Mouse (Mus musculus) kidney, postnatal 14 days (tissue): Measurements from ENCODE around the gene Ptpn5.

ENCODE experiments used
- DNase-seq: peaks from one replicate; pipeline ENCODE4 v3.0.0; 2022; ENCODE audit warnings: mixed read lengths

Gene Ptpn5

DNA sequence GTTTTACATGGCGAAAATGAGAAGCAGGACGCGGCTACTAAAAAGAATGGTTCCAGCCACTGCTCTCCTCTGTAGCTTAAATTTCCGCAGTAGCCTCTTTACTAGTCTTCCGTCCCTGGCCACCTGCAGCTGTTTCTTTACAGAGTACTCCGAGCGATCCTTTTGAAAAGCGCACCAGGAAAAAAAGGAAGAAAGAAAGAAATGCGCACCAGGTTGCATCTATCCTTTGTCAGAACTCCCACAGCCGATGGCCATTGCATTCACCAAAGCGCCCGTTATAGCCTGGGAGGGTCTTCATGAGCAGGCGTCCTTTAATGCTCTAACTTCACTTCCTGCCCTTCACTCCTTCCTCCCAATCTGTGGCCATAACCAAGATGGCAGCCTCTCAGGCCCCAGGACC lies at the start of gene Ptpn5:
TSS of gene Ptpn5 (minus strand) at position 354 of the 400 bp plus-strand sequence.
- no peak for DNase-seq

DNA sequence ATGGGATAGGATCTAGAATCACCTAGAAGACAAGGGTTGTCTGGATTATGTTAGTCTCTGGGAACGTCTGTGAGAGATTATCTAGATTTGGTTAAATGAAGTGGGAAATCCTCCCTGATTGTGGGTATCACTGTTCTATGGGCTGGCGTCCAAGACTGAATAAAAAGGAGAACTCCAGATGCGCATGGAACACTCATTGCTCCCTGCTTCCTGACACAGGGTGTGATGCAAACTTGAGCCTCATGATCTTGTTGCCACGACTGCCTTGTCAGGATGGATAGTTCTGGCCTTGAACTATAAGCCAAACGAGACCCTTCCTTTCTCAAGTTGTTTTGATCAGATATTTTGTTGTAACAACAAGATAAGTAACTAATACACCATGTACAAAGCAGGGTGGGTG lies 37.3 kb upstream of the Ptpn5 start:
- no peak for DNase-seq

DNA sequence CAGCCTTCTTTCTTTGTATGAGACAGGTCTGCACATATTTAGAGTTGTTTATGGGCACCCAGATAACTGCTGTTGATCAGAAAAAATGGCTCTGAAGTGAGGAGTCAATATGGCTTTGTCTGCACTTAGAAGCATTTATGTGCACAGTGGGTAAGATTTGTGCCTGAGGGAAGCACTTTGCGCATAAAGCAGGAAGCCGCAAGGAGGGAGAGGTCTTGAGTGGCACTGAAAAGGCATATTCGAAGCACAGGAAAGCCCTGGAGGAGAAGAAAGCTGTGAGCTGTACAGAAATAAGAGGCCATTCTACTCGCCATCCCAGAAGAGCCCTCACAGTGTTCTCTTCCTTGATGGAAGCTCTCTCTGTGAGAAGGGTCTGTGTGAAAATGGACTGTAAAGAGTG lies 31.5 kb upstream of the Ptpn5 start:
- DNase-seq = no peak

DNA sequence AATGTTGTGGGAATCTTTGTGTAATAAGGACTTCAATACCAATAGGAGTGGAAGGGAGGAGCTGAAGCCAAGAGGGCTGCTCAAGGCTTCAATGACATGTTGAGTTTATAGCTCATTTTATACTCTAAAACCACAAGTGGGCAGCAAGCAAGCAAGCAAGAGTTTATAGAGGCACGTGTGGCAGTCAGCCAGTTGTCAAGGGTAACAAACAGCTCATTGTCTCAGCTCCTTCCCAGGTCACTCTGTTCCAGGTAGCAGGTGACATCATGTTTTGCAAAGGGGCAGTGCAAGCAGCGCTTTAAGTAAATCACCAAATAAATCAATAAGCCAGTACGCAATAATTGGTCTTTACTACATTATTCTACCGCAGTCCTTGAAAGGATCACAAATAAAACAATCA lies 29.7 kb upstream of the Ptpn5 start:
- DNase-seq = no peak

DNA sequence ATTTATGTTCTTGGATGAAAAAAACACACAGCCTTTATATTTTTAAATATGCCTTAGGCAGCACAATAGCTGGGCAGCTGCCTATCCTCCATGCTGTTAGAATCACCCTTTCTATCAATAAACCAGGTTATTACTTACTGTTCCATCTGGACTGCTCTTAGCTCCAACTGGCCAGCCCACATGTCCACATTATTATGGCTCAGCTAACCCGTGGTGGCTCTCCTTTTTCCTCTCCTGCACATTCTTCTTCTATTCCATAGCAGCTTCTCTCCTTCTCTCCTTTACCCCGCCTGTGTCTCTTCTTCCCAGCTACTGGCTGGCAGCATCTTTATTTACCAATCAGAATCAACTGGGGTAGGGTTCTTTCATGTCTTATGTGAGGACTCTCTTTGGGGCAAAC lies 25.0 kb upstream of the Ptpn5 start:
- DNase-seq = no peak

DNA sequence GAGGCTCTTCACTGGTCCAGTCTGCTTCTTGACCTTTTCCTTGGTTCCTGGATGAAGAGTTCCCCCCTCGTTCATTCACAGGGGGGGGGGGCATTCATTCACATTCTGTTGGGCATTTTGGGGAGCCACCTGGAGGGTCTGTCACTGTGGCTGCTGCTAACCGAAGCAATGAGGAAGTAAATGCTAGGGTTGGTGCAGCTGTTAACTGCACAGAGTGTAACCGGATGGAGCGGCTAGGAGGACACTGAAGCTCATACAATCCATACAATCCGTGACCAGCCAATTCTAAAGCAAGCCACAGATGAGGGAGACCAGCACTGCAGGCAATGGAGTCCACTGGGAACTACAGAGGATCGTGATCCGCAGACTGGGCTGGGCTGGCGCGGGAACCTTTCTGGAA lies 24.3 kb upstream of the Ptpn5 start:
- no peak for DNase-seq

DNA sequence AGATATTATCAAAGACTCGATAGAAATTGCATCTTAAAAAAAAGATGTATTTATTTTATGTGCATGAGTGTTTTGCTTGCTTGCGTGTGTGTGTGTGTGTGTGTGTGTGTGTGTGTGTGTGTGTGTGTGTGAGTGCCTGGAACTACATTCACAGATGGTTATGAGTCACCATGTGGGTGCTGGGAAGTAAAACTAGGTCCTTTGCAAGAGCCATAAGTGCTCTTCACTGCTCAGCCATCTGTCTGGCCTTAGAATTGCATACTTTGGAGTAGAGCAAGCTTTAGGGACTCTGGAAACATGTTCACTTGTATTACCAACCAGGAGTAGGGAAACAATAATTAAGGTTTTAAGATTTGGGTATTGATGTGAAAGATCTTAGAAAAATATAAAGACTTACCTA lies 22.4 kb upstream of the Ptpn5 start:
- DNase-seq = no peak

DNA sequence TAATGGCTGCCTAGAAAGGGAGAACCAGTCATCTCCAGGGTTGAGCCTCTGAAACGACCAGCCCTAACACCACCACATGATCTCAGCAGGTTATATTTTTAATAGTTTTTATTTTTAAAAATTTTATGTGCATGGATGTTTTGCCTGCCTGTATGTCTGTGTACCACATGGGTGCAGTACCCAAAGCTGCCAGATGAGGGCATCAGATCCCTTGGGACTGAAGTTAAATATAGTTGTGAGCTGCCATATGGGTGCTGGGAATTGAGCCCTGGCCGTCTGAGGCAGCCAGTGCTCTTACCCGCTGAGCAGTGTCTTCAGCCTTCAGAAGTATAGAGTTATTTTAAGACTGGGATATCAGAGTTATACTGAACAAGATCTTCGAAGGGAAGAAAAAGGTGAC lies 21.9 kb upstream of the Ptpn5 start:
- DNase-seq = no peak

DNA sequence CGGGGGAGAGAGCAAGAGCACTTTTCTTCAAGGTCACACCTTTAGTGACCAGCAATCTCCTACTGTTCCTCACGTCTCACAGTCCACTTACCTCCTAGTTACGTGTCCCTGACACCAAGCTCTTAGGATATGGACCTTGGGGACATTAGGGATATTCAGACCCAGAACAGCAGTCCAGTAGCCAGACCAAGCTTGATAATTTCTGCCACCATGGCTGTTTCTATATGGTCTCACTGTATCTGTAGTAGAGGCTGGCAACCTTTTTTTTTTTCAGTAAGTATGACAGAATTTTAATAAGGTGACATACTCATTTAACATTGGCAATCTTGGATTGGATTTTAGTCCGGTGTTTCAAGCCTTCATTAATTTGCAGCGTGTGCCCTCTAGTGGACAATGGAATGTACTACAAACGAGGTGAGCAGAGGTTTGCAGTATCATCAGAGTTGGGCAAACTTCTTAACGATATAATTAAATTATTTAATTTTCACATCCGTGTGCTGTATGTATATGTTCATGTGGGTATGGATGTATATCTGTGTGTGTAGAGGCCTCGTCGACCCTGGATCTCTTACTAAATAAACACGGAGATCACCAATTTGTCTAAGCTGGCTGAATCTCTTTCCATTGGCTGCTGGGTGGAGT lies 17.1 kb upstream of the Ptpn5 start:
- peak; percentile 47 for DNase-seq

DNA sequence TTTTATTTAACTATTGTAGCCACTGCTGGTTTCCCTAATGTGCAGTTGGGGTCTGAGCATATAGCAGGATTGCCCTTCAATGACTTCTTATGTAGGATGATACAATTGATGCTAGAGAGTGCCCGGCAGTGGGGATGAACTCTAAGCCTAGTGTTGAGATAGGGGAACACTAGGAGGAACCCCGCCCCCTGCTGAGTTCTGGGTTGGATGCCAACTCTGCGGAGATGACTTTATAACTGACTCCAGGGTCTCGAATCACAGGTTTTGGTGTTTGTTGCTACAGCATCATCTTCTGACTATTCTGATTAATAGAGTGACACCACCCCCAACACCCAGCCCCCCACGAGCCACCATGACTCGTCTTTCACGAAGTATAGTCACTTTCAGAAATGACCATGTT lies 14.8 kb upstream of the Ptpn5 start:
- no peak for DNase-seq

DNA sequence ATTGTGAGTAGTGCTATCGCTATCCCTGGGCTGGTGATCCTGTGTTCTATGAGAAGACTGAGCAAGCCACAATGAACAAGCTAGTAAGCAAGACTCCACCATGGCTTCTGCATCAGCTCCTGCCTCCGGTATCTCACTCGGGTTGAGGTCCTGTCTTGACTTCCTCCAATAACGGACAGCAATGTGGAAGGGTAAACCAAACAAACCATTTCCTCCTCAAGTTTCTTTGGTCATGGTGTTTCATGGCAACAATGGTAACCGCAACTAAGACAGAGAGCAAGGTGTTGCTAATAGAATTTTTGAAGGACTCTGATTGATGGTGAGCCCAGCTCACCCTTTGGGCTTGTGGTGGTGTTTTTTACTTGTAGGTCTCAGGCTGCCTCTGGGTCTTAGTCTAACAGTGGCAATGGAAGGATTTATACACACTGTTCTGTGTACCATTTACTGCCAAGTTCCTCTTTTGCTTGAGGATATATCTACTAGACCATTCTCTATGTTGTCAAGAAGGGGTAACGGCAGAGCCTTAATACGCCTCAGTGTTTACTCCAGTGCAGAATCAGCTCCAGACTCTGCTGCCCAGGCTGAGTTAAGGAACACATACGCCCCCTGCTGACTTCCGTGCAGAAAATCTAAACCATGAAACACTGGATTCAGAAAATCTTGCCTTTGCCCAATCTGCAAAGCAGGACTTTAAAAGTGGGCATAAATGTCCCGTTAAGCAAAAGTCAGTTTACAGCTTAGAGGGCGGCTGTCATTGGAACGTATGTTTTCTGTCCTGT lies 12.7 kb upstream of the Ptpn5 start:
- peak; percentile 24 for DNase-seq

DNA sequence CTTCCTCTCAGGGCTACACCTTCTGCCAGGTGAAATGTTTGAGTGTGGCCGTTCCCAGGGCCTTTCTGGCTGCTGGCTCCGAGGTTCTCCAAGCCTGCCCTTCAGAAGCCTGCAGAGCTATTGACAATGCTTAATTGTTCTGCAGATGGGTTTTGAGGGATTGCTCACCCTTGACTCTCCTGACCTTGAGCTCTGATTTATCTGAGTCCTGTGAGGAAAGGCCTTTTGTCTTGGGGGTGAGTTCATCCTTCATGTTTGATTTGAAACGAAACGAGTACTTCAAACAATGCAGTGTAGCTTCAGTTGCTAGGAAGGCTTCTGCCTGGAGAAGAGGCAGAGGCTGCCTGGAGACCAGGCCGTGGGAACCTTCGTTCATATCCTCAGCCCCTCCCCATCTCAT lies 10.8 kb upstream of the Ptpn5 start:
- DNase-seq = no peak

DNA sequence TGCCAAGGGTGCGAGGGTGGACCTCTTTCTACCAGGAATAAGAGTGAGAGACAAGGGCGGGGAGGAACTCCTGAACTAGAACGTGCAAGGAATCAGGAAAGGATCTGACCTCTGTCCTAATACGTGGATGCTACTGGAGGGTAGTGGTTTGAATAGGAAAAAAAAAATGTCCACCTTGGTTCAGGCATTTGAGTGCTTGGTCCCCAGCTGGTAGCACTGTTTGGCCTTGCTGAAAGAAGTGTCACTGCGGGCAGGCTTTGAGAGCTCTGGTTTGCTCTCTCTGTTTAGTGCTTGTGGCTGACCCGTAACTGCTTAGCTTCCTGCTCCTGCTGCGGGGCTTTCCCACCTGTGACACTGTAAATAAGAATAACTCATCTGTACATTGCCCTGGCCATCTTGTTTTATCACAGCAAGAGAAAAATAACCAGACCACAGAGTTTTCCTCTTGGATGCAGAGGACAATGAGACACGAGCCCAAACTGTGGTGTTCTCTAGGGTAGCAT lies 6.4 kb upstream of the Ptpn5 start:
- no peak for DNase-seq

DNA sequence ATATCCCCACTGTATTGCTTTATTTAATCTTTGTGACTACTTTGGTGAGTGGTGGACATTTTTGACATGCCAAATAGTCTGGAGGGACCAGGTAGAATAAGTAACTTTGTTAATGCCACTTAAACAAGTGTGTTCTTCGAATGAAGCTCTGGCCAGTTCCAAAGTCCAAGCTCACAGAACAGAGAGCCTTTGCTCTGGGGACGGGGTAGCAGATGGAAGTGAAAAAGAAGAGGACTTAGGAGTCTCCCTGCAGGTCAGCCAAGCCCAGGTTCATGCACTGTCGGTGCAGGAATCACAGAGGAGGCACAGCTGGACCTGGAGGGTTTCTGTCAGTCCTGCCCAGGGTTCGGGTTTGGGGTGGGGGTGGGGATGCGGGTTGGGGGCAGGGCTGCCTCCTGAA lies 1.1 kb upstream of the Ptpn5 start:
- peak; percentile 28 for DNase-seq

DNA sequence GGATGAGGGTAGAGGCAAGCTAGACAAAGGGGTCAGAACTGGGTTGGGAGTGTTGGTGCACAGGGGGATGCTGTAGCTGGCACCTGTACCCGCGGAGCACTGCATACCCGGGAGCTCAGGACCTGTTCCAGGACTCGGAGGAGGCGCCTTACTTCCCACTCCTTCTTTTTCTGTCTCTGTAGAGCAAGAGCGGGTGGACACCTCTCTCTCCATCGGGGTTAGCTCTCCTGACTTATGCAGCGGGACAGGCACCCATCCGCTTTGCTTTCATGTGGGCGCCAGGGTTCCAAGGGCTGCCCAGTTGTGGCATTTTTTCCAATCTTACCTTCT lies 588 bp downstream of the Ptpn5 start:
- no peak for DNase-seq

DNA sequence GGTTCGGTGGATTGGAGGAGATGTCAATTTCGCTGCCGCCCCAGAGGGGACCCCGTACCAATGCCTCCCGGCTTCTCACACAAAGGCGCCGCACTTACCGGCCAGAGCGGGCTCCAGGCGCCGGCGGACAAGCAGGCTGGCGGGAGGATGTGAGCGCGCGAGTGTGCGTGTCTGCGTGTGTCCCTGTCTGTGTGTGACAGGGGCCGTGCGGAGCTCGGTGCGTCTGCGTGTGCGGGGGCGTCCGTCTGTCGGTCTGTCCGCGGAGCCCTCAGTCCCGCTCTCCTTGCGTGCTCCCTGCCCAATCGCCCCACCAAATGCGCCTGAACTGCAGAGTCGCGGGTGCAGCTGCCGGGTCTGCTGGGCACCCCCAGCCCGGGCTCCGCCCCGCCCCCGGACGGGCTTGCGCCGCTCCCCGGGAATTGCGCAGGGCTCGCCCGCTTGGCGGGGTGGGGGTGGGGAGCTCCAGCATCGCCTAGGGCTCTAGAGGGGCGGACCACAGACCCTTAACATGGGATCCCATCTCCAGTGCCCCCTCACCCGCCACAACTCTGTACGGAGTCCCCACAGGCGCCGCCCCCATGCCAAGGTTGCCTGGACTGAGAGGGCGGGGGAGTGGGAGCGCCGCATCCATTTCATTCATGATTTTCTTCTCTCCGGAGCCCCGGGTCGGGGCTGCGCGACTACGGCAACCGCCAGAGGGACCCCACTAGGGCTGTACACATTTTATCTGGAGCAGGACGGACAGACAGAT lies 1.1 kb downstream of the Ptpn5 start:
- peak; percentile 12 for DNase-seq

DNA sequence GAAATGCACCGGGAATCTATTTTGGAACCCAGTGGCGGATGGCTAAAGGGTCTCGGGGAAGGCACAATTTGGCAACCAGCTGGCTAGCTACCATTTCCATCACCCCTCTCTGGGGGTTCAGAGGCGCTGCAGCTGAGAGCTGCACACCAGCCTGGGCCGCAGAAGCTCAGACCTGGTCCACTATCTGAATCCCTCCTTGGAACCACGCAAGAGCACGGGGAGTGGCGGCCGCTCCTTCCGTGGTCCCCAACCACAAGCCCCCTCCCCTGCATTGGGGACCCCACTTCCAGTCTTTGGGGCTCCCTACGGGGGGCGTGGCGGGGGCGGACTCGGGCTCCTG lies 1.7 kb downstream of the Ptpn5 start:
- DNase-seq = no peak

DNA sequence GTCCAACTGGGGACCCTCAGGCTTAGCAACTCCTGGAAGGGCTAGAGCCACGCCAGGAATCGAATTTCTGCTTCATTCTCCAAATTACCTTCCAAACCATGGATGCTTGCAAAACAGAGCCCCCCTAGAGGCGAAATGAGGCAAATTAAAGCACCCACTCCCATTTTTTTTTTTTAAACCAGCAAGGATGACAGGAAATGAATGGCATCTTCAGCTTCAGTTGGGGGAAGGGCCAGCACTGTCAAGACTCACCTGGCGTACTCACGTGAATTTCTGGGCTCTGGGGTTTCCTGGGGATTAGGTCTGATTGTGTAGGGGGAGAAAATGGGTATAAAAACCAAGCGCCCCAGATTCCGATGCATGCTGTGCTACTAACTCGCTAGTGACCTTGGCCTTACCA lies 2.2 kb downstream of the Ptpn5 start:
- no peak for DNase-seq

DNA sequence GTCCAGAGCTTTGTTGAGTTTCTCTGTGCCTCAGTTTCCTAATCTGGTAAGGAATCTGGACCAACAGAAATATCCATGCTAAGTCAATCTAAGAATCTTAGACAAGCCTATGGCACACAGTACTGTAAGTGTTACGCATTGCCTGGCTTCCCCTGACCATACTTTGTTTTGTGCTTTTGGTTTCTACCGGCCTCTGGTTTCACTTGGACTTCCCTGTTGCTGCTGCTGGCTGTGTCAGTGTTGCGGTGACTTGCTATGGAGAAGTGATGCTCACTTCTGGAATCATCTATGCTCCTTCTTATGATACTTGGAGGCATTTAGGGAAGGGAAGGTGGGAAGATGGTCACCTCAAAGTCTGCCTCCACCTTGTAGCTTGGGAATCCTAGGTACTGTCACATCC lies 11.5 kb downstream of the Ptpn5 start:
- DNase-seq = no peak

DNA sequence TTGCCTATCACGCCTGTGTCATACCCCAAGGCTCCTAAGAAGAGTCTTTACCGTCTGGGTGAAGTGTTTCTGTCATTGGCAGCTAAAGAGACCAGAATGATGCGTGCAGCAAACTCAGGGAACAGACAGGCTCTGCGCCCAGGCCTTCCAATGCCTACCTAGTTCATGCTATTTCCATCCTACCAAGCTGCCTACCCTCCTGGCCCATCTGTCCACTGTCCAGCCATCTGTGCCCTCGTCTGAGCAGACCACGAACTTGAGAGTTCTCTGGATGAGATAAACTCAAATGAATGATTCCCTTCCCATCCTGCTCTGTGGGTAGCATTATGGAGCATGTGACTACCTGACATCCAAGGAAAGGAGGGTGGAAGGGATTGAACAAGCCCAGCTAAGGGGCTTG lies 16.8 kb downstream of the Ptpn5 start:
- DNase-seq = no peak

DNA sequence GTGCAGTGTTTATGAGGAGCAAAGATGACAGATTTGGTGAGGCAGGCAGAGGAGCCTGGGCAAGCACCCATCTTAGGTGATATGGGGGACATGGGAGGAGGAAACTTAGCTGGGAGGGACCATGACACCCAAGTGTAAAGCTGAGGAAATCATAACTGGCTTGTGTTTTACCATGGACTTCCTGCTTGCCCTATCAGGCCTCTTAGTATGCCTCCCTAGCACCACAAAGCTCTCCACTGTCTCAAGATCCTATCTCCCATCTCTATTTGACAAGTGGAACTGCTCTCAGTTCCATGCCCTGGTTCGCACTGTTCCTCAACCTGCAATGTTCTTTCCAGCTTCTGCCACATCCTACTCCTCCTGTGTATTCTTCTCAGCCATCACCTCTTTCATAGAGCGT lies 18.0 kb downstream of the Ptpn5 start:
- DNase-seq = no peak

DNA sequence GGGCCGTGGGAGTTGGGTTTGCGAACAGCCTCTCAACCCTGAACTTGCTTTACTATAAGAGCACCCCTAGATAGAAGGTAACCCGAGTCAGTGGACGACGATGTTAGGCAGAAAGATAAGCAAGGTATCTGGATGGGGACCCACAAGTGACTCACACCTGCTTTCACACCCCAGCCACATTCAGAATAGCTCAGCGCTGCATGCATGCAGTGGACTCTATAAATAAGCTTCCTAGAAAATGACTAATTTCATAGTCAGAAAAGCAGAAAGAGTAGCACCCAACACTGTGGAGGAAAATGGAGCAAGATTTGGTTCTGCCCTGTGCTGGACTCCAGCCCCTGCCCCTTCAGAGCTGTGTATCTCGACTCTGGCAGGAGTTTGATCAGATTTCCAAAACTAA lies 20.1 kb downstream of the Ptpn5 start:
- no peak for DNase-seq

DNA sequence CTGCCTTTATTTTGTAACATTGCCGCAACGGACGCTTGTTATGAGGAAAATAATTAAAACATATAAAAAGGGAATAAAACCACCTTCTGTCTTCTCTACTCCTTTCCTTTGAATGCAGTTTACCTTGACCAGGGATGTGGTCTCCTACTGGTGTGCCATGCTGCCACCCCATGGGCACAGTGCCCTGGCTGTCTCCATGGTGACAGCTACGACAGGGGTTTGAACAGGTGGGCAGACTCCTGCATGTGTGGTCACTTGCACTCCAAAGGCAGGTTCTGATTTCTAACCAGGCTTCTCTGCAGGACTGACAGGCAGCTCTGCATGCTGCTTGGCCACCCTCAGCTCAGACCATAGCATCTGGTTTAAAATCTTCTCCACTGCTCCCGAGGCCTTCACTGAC lies 21.4 kb downstream of the Ptpn5 start:
- DNase-seq = no peak

DNA sequence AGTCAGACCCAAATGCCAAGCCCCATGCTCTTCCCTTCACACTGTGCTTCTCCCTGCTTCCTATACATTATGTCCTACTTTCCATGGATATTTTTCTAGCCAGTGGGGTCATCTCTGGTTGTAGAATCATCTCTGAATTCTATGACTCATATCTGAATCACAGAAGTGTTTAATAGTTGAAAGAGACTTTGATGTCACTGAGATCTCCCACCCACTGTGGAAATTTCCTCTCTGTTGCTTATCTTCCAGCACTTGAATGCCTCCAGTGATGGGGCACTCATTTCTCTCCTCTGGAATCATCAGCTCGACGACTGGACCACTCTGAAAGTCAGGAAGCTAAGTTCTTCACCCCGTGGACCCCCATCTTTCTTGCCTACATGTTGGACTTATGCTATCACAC lies 22.4 kb downstream of the Ptpn5 start:
- no peak for DNase-seq
